Mouse (Mus musculus) CH12.LX (cell line): ENCODE results near the gene Nipsnap2. TPM values are rescaled to one million over a fixed set of nuclear protein-coding genes. Genes with fewer than 3 reads are reported as not detected.

Source experiments
- DNase-seq: peaks from one replicate; pipeline ENCODE4 v3.0.0-alpha.2; 2013; ENCODE audit errors: extremely low read depth
- H3K27ac ChIP-seq: 2 replicates; pipeline ENCODE4 v1.5.1; 2012; ENCODE audit warnings: low read depth, mild to moderate bottlenecking, control low read depth, moderate library complexity; ENCODE audit not compliant: insufficient read depth
- H3K27me3 ChIP-seq: replicated peaks from 2 replicates; pipeline ENCODE3; 2012; ENCODE audit warnings: inconsistent platforms
- H3K36me3 ChIP-seq, 2 experiments: replicated peaks in 1 of 2; 2 replicates each; pipeline versions ENCODE3 to v1.6.1; 2012; ENCODE audit warnings: inconsistent platforms in 1 of 2, low read length in 1 of 2, mild to moderate bottlenecking in 1 of 2, mixed read lengths in 1 of 2, moderate library complexity in 1 of 2; ENCODE audit not compliant: control insufficient read depth in 1 of 2, insufficient read depth in 1 of 2
- H3K4me1 ChIP-seq, 2 experiments: 2 replicates each; pipeline ENCODE4 v1.6.1; 2012; ENCODE audit warnings: inconsistent platforms in 1 of 2, moderate library complexity in 1 of 2; ENCODE audit not compliant: insufficient read depth in 2 of 2, control insufficient read depth in 1 of 2
- H3K4me2 ChIP-seq: 2 replicates; pipeline ENCODE4 v1.6.1; 2012; ENCODE audit warnings: low read depth, mild to moderate bottlenecking, control low read depth; ENCODE audit not compliant: poor library complexity, insufficient read depth, severe bottlenecking
- H3K4me3 ChIP-seq, 3 experiments: fragments of 150-350 bp in 1 of 3; sonication (generic) in 1 of 3; replicated peaks in 1 of 3; 2 replicates each; pipeline versions ENCODE3 to v1.5.1; 2011 to 2012; ENCODE audit warnings: low read depth in 2 of 3, low read length in 2 of 3, mild to moderate bottlenecking in 2 of 3, moderate library complexity in 2 of 3, control low read depth in 1 of 3, improper control_type of control experiment in 1 of 3, inconsistent platforms in 1 of 3, mixed read lengths in 1 of 3; ENCODE audit not compliant: poor library complexity in 1 of 3
- H3K79me2 ChIP-seq: replicated peaks from 2 replicates; pipeline ENCODE4 v1.6.1; 2012; ENCODE audit warnings: mild to moderate bottlenecking, moderate library complexity; ENCODE audit not compliant: control insufficient read depth, poor library complexity, insufficient read depth, severe bottlenecking; ENCODE audit errors: extremely low read depth
- H3K9ac ChIP-seq: 2 replicates; pipeline ENCODE4 v1.6.1; 2012; ENCODE audit warnings: low read depth, mild to moderate bottlenecking, control low read depth, moderate library complexity; ENCODE audit not compliant: insufficient read depth
- H3K9me3 ChIP-seq: replicated peaks from 2 replicates; pipeline ENCODE3; 2012; ENCODE audit warnings: low read length, inconsistent platforms, mixed read lengths
- CHD2 ChIP-seq: IDR thresholded peaks from 2 replicates; pipeline ENCODE4 v1.6.1; 2011; ENCODE audit warnings: low read length, improper control_type of control experiment
- CTCF ChIP-seq, 2 experiments: IDR thresholded peaks in 1 of 2; conservative IDR thresholded peaks in 1 of 2; 2 replicates each; pipeline ENCODE4 v1.5.1; 2011 to 2012; ENCODE audit warnings: low read depth in 2 of 2, low read length in 2 of 2, improper control_type of control experiment in 1 of 2, inconsistent platforms in 1 of 2, mild to moderate bottlenecking in 1 of 2, moderate library complexity in 1 of 2
- E2F4 ChIP-seq: IDR thresholded peaks from 2 replicates; pipeline ENCODE4 v1.6.1; 2011; ENCODE audit warnings: low read depth, low read length, improper control_type of control experiment; ENCODE audit not compliant: insufficient replicate concordance
- EP300 ChIP-seq: IDR thresholded peaks from 2 replicates; pipeline ENCODE4 v1.6.1; 2011; ENCODE audit warnings: low read length, improper control_type of control experiment
- ETS1 ChIP-seq: conservative IDR thresholded peaks from 2 replicates; pipeline ENCODE4 v1.6.1; 2012; ENCODE audit warnings: low read depth, mild to moderate bottlenecking, inconsistent platforms, low read length, improper control_type of control experiment, moderate library complexity
- GABPA ChIP-seq: IDR thresholded peaks from 2 replicates; pipeline ENCODE4 v1.6.1; 2012; ENCODE audit warnings: low read depth, low read length, improper control_type of control experiment, inconsistent platforms; ENCODE audit not compliant: insufficient replicate concordance
- HCFC1 ChIP-seq: IDR thresholded peaks from 2 replicates; pipeline ENCODE4 v1.6.1; 2012; ENCODE audit warnings: low read depth, mild to moderate bottlenecking, inconsistent platforms, low read length, improper control_type of control experiment
- JUN ChIP-seq: IDR thresholded peaks from 2 replicates; pipeline ENCODE4 v1.6.1; 2011; ENCODE audit warnings: low read depth, mild to moderate bottlenecking, low read length, improper control_type of control experiment, moderate library complexity; ENCODE audit not compliant: insufficient read depth
- JUND ChIP-seq: conservative IDR thresholded peaks from 2 replicates; pipeline ENCODE4 v1.6.1; 2011; ENCODE audit warnings: low read depth, low read length, improper control_type of control experiment
- KAT2A ChIP-seq: IDR thresholded peaks from 2 replicates; pipeline ENCODE4 v1.6.1; 2012; ENCODE audit warnings: low read length, improper control_type of control experiment, inconsistent platforms; ENCODE audit not compliant: insufficient replicate concordance
- MAZ ChIP-seq: IDR thresholded peaks from 2 replicates; pipeline ENCODE4 v1.6.1; 2012; ENCODE audit warnings: low read depth, mild to moderate bottlenecking, inconsistent platforms, low read length, improper control_type of control experiment, moderate library complexity
- MEF2A ChIP-seq: IDR thresholded peaks from 2 replicates; pipeline ENCODE4 v1.6.1; 2014; ENCODE audit warnings: low read depth, mild to moderate bottlenecking, inconsistent platforms, low read length, improper control_type of control experiment, borderline replicate concordance
- MYC ChIP-seq: IDR thresholded peaks from 2 replicates; pipeline ENCODE4 v1.6.1; 2011; ENCODE audit warnings: low read depth, mild to moderate bottlenecking, improper control_type of control experiment, low read length
- NELFE ChIP-seq: IDR thresholded peaks from 2 replicates; pipeline ENCODE4 v1.6.1; 2011; ENCODE audit warnings: low read depth, low read length, improper control_type of control experiment
- NRF1 ChIP-seq: IDR thresholded peaks from 2 replicates; pipeline ENCODE4 v1.6.1; 2014; ENCODE audit warnings: low read depth, mild to moderate bottlenecking, inconsistent platforms, low read length, improper control_type of control experiment, moderate library complexity
- RCOR1 ChIP-seq: conservative IDR thresholded peaks from 2 replicates; pipeline ENCODE4 v1.6.1; 2012; ENCODE audit warnings: low read depth, mild to moderate bottlenecking, inconsistent platforms, low read length, improper control_type of control experiment
- SMC3 ChIP-seq: IDR thresholded peaks from 2 replicates; pipeline ENCODE4 v1.6.1; 2011; ENCODE audit warnings: low read depth, low read length, improper control_type of control experiment
- TCF12 ChIP-seq: IDR thresholded peaks from 2 replicates; pipeline ENCODE4 v1.6.1; 2014; ENCODE audit warnings: low read depth, mild to moderate bottlenecking, inconsistent platforms, low read length, improper control_type of control experiment
- UBTF ChIP-seq: IDR thresholded peaks from 2 replicates; pipeline ENCODE4 v1.6.1; 2012; ENCODE audit warnings: low read depth, mild to moderate bottlenecking, inconsistent platforms, low read length, improper control_type of control experiment, moderate library complexity
- USF2 ChIP-seq: conservative IDR thresholded peaks from 2 replicates; pipeline ENCODE4 v1.6.1; 2011; ENCODE audit warnings: low read depth, low read length, improper control_type of control experiment
- ZMIZ1 ChIP-seq: IDR thresholded peaks from 2 replicates; pipeline ENCODE4 v1.6.1; 2012; ENCODE audit warnings: low read depth, mild to moderate bottlenecking, inconsistent platforms, low read length, improper control_type of control experiment
- dilution Hi-C: fragments of 300-500 bp; cut with MboI; formaldehyde crosslinking; loops from 2 replicates; pipeline ENCODE4 v1.14.3; 2020; ENCODE audit warnings: low sequenced_read_pairs; ENCODE audit not compliant: extremely low pct_unique_long_range_greater_than_20kb, extremely low pct_ligation_motif_present
- in situ Hi-C: fragments of 300-500 bp; cut with MboI; formaldehyde crosslinking; loops from 3 replicates; pipeline ENCODE4 v1.14.3; 2019; ENCODE audit warnings: low sequenced_read_pairs, low pct_ligation_motif_present, low pct_unique_long_range_greater_than_20kb, mixed read lengths
- polyA plus RNA-seq: library from polyadenylated mRNA; unstranded; fragments of >175 nt; gene quantifications from 2 replicates; pipeline ENCODE4 v1.2.1, GENCODE M21; 2012; ENCODE audit warnings: low read depth; ENCODE audit not compliant: insufficient read length
- total RNA-seq, 2 experiments: library from RNA; depleted of rRNA; stranded (reverse); fragments of 300-350 nt in 1 of 2; fragments of >200 nt in 1 of 2; gene quantifications; 2 replicates each; pipeline ENCODE4 v1.2.3; 2012 to 2014

Gene Nipsnap2
- total and polyA plus RNA-seq, 3 experiments, result 18.3 to 30.4 (median 24.8) TPM

DNA sequence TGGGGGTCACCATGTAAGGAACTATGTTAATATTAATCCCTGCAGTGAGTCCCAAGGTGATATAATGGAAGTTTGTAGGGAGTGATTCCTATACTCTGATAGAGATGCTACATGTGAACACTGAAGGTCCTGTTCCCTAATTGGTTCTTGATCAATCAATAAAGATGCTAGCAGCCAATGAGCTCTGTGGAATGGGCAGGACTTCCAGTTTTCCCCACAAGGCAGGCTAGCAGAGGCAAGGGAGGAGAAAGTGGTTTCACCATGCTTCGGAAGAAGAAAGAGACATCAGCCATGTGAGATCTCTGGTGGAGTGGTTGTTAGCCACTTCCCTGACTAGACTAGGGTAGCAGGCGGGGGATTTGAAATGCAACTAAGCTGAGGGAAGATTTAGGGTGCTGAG lies 24.4 kb upstream of the Nipsnap2 start:
- Histone ChIP-seq H3K27me3 (peaks cover 82% of the 10 kb centered on the region), H3K9me3 (peaks cover 4% of the 10 kb centered on the region), H3K36me3 (no peaks in the 10 kb centered on the region), H3K4me1 (no peaks in the 10 kb centered on the region), H3K9ac (no peak overlapping the region), H3K79me2 (no peaks in the 10 kb centered on the region), H3K4me3 (peak overlapping the region in 2 of 3 experiments; percentile 26 to 30), H3K4me2 (no peak overlapping the region), H3K27ac (no peak overlapping the region)
- dilution Hi-C loops (no loop called here), in situ Hi-C loops (no loop called here)
- peak; percentile 15 for DNase-seq
- TF ChIP-seq MYC, result peak; percentile 29; the same call in 1 of the 2 replicates
- 0 out of 2 replicates have a peak, but pooled peaks have one; percentile 30 for TF ChIP-seq NELFE
- no peak for TF ChIP-seq UBTF

GRCm38 (mm10) chr5:129701706-129702105 lies 23.2 kb upstream of the Nipsnap2 start:
- Histone ChIP-seq H3K4me1 (no peaks in the 10 kb centered on the region), H3K36me3 (no peaks in the 10 kb centered on the region)
- in situ Hi-C loops, result no loop called here
- no peak for TF ChIP-seq UBTF
- no peak for TF ChIP-seq NELFE
- TF ChIP-seq NRF1, result no peak
- no peak for TF ChIP-seq CTCF (conservative IDR thresholded peaks at IDR 0.05 in 1 of 2, IDR thresholded peaks at IDR 0.05 in 1 of 2; ENCODE audit: low read depth in 2 of 2, low read length in 2 of 2)
- no peak for TF ChIP-seq JUND
- TF ChIP-seq E2F4, result no peak
- no peak for TF ChIP-seq HCFC1
- no peak for TF ChIP-seq SMC3
- no peak for TF ChIP-seq GABPA
- TF ChIP-seq JUN, result no peak
- TF ChIP-seq ZMIZ1, result no peak
- TF ChIP-seq MAZ, result no peak
- TF ChIP-seq CHD2, result no peak
- no peak for TF ChIP-seq TCF12
- TF ChIP-seq ETS1, result no peak
- no peak for TF ChIP-seq USF2
- no peak for TF ChIP-seq RCOR1
- no peak for TF ChIP-seq KAT2A
- TF ChIP-seq MEF2A, result no peak
- TF ChIP-seq EP300, result no peak
- TF ChIP-seq, all 38 proteins: peak for 0
- Histone ChIP-seq H3K9ac (no peak overlapping the region), H3K9me3 (peaks cover 4% of the 10 kb centered on the region), H3K27me3 (peaks cover 71% of the 10 kb centered on the region), H3K4me3 (no peak overlapping the region), H3K79me2 (no peaks in the 10 kb centered on the region), H3K27ac (no peak overlapping the region), H3K4me2 (no peak overlapping the region)
- dilution Hi-C loops, result no loop called here
- no peak for DNase-seq
